Mouse (Mus musculus) heart, postnatal 14 days (tissue): ENCODE measurements around the gene Hist1h3d. TPM values are rescaled to one million over a fixed set of nuclear protein-coding genes. Genes with fewer than 3 reads are reported as not detected.

Experiments
- DNase-seq, 2 experiments: peaks; one replicate each; pipeline ENCODE4 v3.0.0; 2021 to 2022
- intact Hi-C: fragments of 180-260 bp; cut with DNase I; formaldehyde crosslinking; loops from one replicate; pipeline ENCODE4 v1.15.1; 2025
- microRNA-seq, 2 experiments: library from miRNA; unstranded; fragments of <30 nt; microRNA quantifications; one replicate each; pipeline ENCODE4 v1.2.0; 2021 to 2022
- total RNA-seq, 2 experiments: library from RNA; stranded (reverse); gene quantifications; 2 replicates each; pipeline ENCODE4 v1.2.3; 2021

The Hist1h3d gene
- total RNA-seq, 2 experiments from 2014 or later, result 7.8 to 17.6 TPM

DNA sequence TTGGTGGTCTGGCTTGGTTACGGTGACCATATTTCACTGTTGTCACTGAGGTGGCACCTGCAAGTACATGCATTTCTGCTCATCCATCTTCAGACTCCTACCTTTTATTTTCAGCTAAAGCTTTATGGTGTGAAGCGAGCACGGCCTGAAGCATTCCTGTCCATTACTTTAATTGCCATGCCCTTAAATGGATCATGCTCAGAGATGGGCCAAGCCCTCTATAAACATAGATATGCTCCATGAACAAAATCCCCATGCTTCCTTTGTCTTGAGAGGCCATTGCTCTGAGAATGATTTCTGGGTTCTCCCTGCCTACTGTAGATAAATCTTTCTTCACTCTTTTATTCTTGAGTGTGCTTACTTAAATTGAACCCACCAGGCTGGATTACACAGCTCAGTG lies 28.9 kb downstream of the Hist1h3d start:
- no peak for DNase-seq
- intact Hi-C loops, result no loop called here

DNA sequence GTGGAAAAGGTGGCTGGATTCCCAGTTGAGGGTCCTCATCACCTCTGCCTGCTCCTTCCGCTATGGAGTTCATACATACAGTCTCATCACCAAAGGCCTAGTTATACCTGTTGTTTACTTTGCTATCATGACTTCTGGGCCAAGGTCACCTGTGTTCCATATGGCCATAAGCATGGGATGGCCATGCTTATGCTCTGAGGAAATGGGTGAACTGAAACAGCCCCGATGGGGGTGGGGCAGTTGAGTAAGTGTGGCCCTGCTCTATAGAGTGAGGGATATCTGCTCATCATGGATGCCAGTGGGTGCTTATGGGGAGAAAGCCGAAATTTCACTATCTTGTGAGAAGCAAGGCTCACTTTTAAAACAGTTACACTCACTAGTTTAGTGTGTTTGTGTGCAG lies 29.5 kb downstream of the Hist1h3d start:
- no peak for DNase-seq
- intact Hi-C loops, result no loop called here

DNA sequence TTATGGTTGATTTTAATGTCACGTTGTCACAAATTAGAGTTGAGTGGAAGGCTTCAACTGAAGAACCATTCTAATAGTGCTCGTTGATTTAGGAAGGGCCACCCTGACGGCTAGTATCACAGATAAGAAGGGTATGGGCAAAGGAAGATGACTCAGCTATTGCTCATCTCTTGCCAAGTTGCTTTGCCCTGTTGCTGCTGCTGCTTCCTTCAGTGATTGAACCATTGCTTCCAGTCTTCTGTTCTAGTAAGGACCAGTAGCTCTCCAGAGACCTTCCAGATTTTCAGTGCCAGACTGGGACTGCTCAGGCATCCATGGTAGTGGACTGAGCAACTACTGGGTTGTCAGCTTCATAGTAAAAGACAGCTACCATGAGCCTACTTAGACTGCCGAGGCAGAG lies 33.6 kb downstream of the Hist1h3d start:
- no peak for DNase-seq
- intact Hi-C loops, result no loop called here

- intact Hi-C loops, result no loop called here
- no peak for DNase-seq
These were observed 34.3 kb downstream of the Hist1h3d start for GRCm38 (mm10) chr13:23609844-23610243.

DNA sequence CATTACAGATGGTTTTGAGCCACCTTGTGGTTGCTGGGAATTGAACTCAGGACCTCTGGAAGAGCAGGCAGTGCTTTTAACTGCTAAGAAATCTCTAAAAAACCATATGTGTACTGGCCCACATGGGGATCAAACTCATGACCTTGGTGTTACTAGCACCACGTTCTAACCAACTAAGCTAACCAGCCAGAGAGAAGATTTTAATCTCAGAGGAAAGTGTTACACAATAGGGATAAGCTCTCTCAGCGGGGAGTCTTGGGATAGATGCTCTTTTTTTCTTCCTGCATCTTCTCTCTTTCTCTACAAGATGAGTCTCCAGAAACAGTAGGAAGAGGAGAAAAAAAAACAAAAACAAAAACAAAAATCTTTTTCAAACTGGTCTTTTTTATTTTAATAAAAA lies 34.8 kb downstream of the Hist1h3d start:
- intact Hi-C loops, result no loop called here
- no peak for DNase-seq

GRCm38 (mm10) chr13:23611638-23612037 lies 36.1 kb downstream of the Hist1h3d start:
- DNase-seq, result no peak
- intact Hi-C loops, result no loop called here

GRCm38 (mm10) chr13:23620056-23620732 lies 44.6 kb downstream of the Hist1h3d start:
- no peak for DNase-seq
- intact Hi-C loops, result loop anchor here (5.0 kb wide), 3 partner anchors 33 to 1888 kb away; partner anchors contain the start of genes Hist1h1t and Hist1h4c

- intact Hi-C loops, result loop anchor here (5.0 kb wide), 3 partner anchors 34 to 1889 kb away; partner anchors contain the start of genes Hist1h1t and Hist1h4c
- DNase-seq, result peak; percentile 50 to 65
These were observed 45.4 kb downstream of the Hist1h3d start, which contains the start of gene Hist1h2be for GRCm38 (mm10) chr13:23620733-23621531. Gene Hist1h2be (minus strand): TSS chr13:23621124.

DNA sequence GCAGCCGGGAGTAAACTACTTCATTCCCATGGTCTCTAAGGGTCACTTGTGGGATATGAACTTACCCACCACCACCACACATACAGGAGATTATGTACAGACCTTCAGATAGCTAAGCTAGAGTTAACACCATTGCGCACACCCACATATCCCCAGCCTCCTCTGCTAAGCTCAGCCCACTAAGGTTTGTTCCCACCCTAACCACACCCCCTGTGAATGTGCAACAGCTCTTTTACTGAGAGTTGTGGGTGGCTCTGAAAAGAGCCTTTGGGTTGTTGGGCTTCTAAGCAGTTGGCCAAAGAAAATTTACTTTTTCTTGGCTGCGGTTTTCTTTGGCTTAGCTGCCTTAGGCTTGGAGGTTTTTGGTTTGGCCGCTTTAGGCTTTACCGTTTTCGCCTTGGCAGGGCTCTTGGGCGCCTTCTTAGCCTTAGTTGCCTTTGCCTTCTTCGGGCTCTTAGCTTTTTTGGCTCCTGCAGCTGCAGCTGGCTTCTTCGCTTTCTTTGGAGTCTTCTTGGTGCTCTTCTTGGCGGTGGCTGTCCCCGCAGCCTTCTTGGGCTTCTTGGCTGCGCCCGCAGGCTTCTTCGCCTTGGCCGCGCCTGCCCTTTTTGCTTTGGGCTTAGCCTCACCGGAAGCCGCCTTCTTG lies 46.1 kb downstream of the Hist1h3d start:
- intact Hi-C loops, result loop anchor here (2.0 to 5.0 kb wide), 5 partner anchors 34 to 1889 kb away; partner anchors contain the start of genes Hist1h1c, Hist1h1t, Hist1h2ac and Hist1h4c
- peak; percentile 55 to 74 for DNase-seq

GRCm38 (mm10) chr13:23622175-23622671 lies 46.7 kb downstream of the Hist1h3d start, which contains the start of gene Hist1h1e:
Gene Hist1h1e (minus strand): TSS chr13:23622558.
- DNase-seq, result peak; percentile 93 to 97
- intact Hi-C loops, result loop anchor here (2.0 to 5.0 kb wide), 5 partner anchors 35 to 1890 kb away; partner anchors contain the start of genes Hist1h1c, Hist1h1t, Hist1h2ac and Hist1h4c

- intact Hi-C loops, result loop anchor here (2.0 to 5.0 kb wide), 5 partner anchors 36 to 1891 kb away; partner anchors contain the start of genes Hist1h1c, Hist1h1t, Hist1h2ac and Hist1h4c
- DNase-seq, result peak; percentile 10 to 28
These were observed 47.4 kb downstream of the Hist1h3d start for GRCm38 (mm10) chr13:23622861-23623450.

Small RNAs within 50 kb of the gene (microRNA-seq; reads per million reads assigned to microRNA genes)
- gene Gm44297 (0 reads per million in 2 experiments), gene Gm44359 (0 reads per million in 2 experiments), gene Gm44394 (0 reads per million in 2 experiments)

Other genes with a start within 250 kb of the Hist1h3d start
- gene Zfp322a, start 206.6 kb upstream of the Hist1h3d start, total RNA-seq, result 10 to 100 TPM; 18.8 to 21.7 TPM
- gene Abt1, start 151.9 kb upstream of the Hist1h3d start, total RNA-seq, result 1 to 10 TPM; 4.5 to 5.0 TPM
- not detected for gene Btn1a1, start 109.9 kb upstream of the Hist1h3d start, total RNA-seq
- not detected for gene Btn2a2, start 86.9 kb upstream of the Hist1h3d start, total RNA-seq
- gene Hist1h4h, start 44.7 kb upstream of the Hist1h3d start, total RNA-seq, result 100 to 1,000 TPM; 465 to 538 TPM
- 100 to 1,000 TPM in 1 of 2 experiments, 10 to 100 TPM in 1; 49.0 to 131 TPM for gene Hist1h2af, start 41.9 kb upstream of the Hist1h3d start, total RNA-seq
- 10 to 100 TPM; 13.1 to 34.3 TPM for gene Hist1h3g, start 40.3 kb upstream of the Hist1h3d start, total RNA-seq
- 1 to 10 TPM; 3.7 to 7.4 TPM for gene Hist1h2bh, start 32.4 kb upstream of the Hist1h3d start, total RNA-seq
- 10 to 100 TPM; 21.6 to 40.3 TPM for gene Hist1h3f, start 31.7 kb upstream of the Hist1h3d start, total RNA-seq
- gene Hist1h4f, start 24.1 kb upstream of the Hist1h3d start, total RNA-seq, result 100 to 1,000 TPM; 106 to 209 TPM
- 10 to 100 TPM in 1 of 2 experiments, 1 to 10 TPM in 1; 5.2 to 11.7 TPM for gene Hist1h1d, start 22.5 kb upstream of the Hist1h3d start, total RNA-seq
- gene Hist1h3e, start 13.4 kb upstream of the Hist1h3d start, total RNA-seq, result 10 to 100 TPM; 49.0 to 79.9 TPM
- 10 to 100 TPM in 1 of 2 experiments, 1 to 10 TPM in 1; 8.6 to 27.9 TPM for gene Hist1h2ae, start 4.5 kb upstream of the Hist1h3d start, total RNA-seq
- 100 to 1,000 TPM; 100 to 175 TPM for gene Hist1h2bg, start 4.4 kb upstream of the Hist1h3d start, total RNA-seq
- 10 to 100 TPM; 45.4 to 89.0 TPM for gene Hist1h2bf, start 1.6 kb upstream of the Hist1h3d start, total RNA-seq
- gene Hist1h2ad, start 1.4 kb upstream of the Hist1h3d start, total RNA-seq, result 10 to 100 TPM; 15.1 to 24.5 TPM
- gene Hist1h4d, start 5.8 kb downstream of the Hist1h3d start, total RNA-seq, result 100 to 1,000 TPM in 1 of 2 experiments, 10 to 100 TPM in 1; 92.0 to 119 TPM
- 10 to 100 TPM; 10.5 to 16.6 TPM for gene Hist1h2be, start 45.4 kb downstream of the Hist1h3d start, total RNA-seq
- gene Hist1h1e, start 46.8 kb downstream of the Hist1h3d start, total RNA-seq, result 10 to 100 TPM; 56.8 to 68.5 TPM
- gene Hist1h2ac, start 108.2 kb downstream of the Hist1h3d start, total RNA-seq, result 1 to 10 TPM; 2.0 to 3.7 TPM
- 10 to 100 TPM; 48.8 to 56.9 TPM for gene Hist1h2bc, start 108.4 kb downstream of the Hist1h3d start, total RNA-seq
- gene Hist1h1t, start 120.1 kb downstream of the Hist1h3d start, total RNA-seq, result under 1 TPM; 0.31 to 0.32 TPM
- gene Hist1h4c, start 122.7 kb downstream of the Hist1h3d start, total RNA-seq, result 10 to 100 TPM; 62.9 to 77.3 TPM
- 10 to 100 TPM; 39.5 to 41.3 TPM for gene Hfe, start 135.1 kb downstream of the Hist1h3d start, total RNA-seq
- gene Hist1h1c, start 163.0 kb downstream of the Hist1h3d start, total RNA-seq, result 100 to 1,000 TPM; 200 to 202 TPM
- 10 to 100 TPM; 21.1 to 58.2 TPM for gene Hist1h3c, start 169.8 kb downstream of the Hist1h3d start, total RNA-seq
- gene Hist1h2bb, start 171.0 kb downstream of the Hist1h3d start, total RNA-seq, result 10 to 100 TPM; 26.5 to 61.9 TPM
- 100 to 1,000 TPM in 1 of 2 experiments, 10 to 100 TPM in 1; 54.2 to 146 TPM for gene Hist1h2ab, start 175.4 kb downstream of the Hist1h3d start, total RNA-seq
- 100 to 1,000 TPM in 1 of 2 experiments, 10 to 100 TPM in 1; 70.3 to 154 TPM for gene Hist1h3b, start 176.5 kb downstream of the Hist1h3d start, total RNA-seq
- 10 to 100 TPM; 44.8 to 83.6 TPM for gene Hist1h4b, start 181.2 kb downstream of the Hist1h3d start, total RNA-seq
- gene Hist1h4a, start 185.5 kb downstream of the Hist1h3d start, total RNA-seq, result 10 to 100 TPM; 33.4 to 91.7 TPM
- gene Hist1h3a, start 186.6 kb downstream of the Hist1h3d start, total RNA-seq, result 100 to 1,000 TPM in 1 of 2 experiments, 10 to 100 TPM in 1; 55.1 to 114 TPM
- 10 to 100 TPM; 28.9 to 69.7 TPM for gene Hist1h1a, start 187.9 kb downstream of the Hist1h3d start, total RNA-seq
- gene Trim38, start 194.2 kb downstream of the Hist1h3d start, total RNA-seq, result not detected
- not detected for gene Slc17a2, start 231.2 kb downstream of the Hist1h3d start, total RNA-seq